Mouse (Mus musculus): ENCODE data around the gene Pde6b. TPM values are rescaled to one million over a fixed set of nuclear protein-coding genes. Genes with fewer than 3 reads are reported as not detected.

Gene Pde6b
- under 1 TPM; 0.25 to 0.33 TPM for total RNA-seq (2021)

GRCm38 (mm10) chr5:108388201-108388600, at the start of gene Pde6b:
TSS of gene Pde6b (plus strand) at chr5:108388391.
- DNase-seq (ENCODE audit: extremely low spot score in 1 of 2, low spot score in 1 of 2): no peak

GRCm38 (mm10) chr5:108343680-108344170, 44.5 kb upstream of the Pde6b start:
- no peak for DNase-seq (ENCODE audit: extremely low spot score in 1 of 2, low spot score in 1 of 2)

GRCm38 (mm10) chr5:108345313-108346071, 42.7 kb upstream of the Pde6b start:
- DNase-seq (ENCODE audit: extremely low spot score in 1 of 2, low spot score in 1 of 2): no peak

GRCm38 (mm10) chr5:108347843-108348242, 40.3 kb upstream of the Pde6b start:
- no peak for DNase-seq (ENCODE audit: extremely low spot score in 1 of 2, low spot score in 1 of 2)

- no peak for DNase-seq (ENCODE audit: extremely low spot score in 1 of 2, low spot score in 1 of 2)
These were observed 38.6 kb upstream of the Pde6b start for GRCm38 (mm10) chr5:108349511-108350148.

- DNase-seq (ENCODE audit: extremely low spot score in 1 of 2, low spot score in 1 of 2): no peak
These were observed 34.1 kb upstream of the Pde6b start for GRCm38 (mm10) chr5:108354056-108354455.

- DNase-seq (ENCODE audit: extremely low spot score in 1 of 2, low spot score in 1 of 2): no peak
These were observed 30.3 kb upstream of the Pde6b start for GRCm38 (mm10) chr5:108357862-108358261.

- no peak for DNase-seq (ENCODE audit: extremely low spot score in 1 of 2, low spot score in 1 of 2)
These were observed 28.7 kb upstream of the Pde6b start for GRCm38 (mm10) chr5:108359491-108359890.

- DNase-seq (ENCODE audit: extremely low spot score in 1 of 2, low spot score in 1 of 2): no peak
These were observed 28.0 kb upstream of the Pde6b start for GRCm38 (mm10) chr5:108360211-108360610.

GRCm38 (mm10) chr5:108362330-108362729, 25.9 kb upstream of the Pde6b start:
- DNase-seq (ENCODE audit: extremely low spot score in 1 of 2, low spot score in 1 of 2): no peak

- DNase-seq (ENCODE audit: extremely low spot score in 1 of 2, low spot score in 1 of 2): no peak
These were observed 21.7 kb upstream of the Pde6b start for GRCm38 (mm10) chr5:108366328-108366983.

- peak; percentile 39 to 49 for DNase-seq (ENCODE audit: extremely low spot score in 1 of 2, low spot score in 1 of 2)
These were observed 21.0 kb upstream of the Pde6b start for GRCm38 (mm10) chr5:108366984-108367841.

GRCm38 (mm10) chr5:108367871-108368332, 20.3 kb upstream of the Pde6b start, which contains the start of gene Gm42517:
TSS of gene Gm42517 (minus strand) at chr5:108367922.
- DNase-seq (ENCODE audit: extremely low spot score in 1 of 2, low spot score in 1 of 2): no peak

GRCm38 (mm10) chr5:108368446-108368845, 19.7 kb upstream of the Pde6b start:
- no peak for DNase-seq (ENCODE audit: extremely low spot score in 1 of 2, low spot score in 1 of 2)

GRCm38 (mm10) chr5:108368851-108369621, 19.2 kb upstream of the Pde6b start:
- DNase-seq (ENCODE audit: extremely low spot score in 1 of 2, low spot score in 1 of 2): peak; percentile 70 to 73

GRCm38 (mm10) chr5:108369964-108370363, 18.2 kb upstream of the Pde6b start:
- no peak for DNase-seq (ENCODE audit: extremely low spot score in 1 of 2, low spot score in 1 of 2)

- DNase-seq (ENCODE audit: extremely low spot score in 1 of 2, low spot score in 1 of 2): no peak
These were observed 14.1 kb upstream of the Pde6b start for GRCm38 (mm10) chr5:108374079-108374478.

- no peak for DNase-seq (ENCODE audit: extremely low spot score in 1 of 2, low spot score in 1 of 2)
These were observed 12.1 kb upstream of the Pde6b start for GRCm38 (mm10) chr5:108376059-108376458.

GRCm38 (mm10) chr5:108378346-108378745, 9.8 kb upstream of the Pde6b start:
- no peak for DNase-seq (ENCODE audit: extremely low spot score in 1 of 2, low spot score in 1 of 2)

All from layer of hippocampus, postnatal 25 days (tissue).